Mouse (Mus musculus) adrenal gland, adult 18-20 months (tissue): ENCODE measurements around the gene Map3k13. TPM values are rescaled to one million over a fixed set of nuclear protein-coding genes. Genes with fewer than 3 reads are reported as not detected.
"Not testable (repeated sequence)": the region's sequence is repeated elsewhere in the genome, so short reads cannot be mapped to it uniquely, and the experiment has no call there.

Experiments used
- DNase-seq, 2 experiments: peaks; one replicate each; pipeline ENCODE4 v3.0.0; 2021 to 2022; ENCODE audit warnings: low spot score in 2 of 2
- total RNA-seq, 2 experiments: library from RNA; stranded (reverse); gene quantifications; 1 replicate in 1 of 2; 2 replicates in 1 of 2; pipeline ENCODE4 v1.2.3; 2021

Gene Map3k13
- total RNA-seq, 2 experiments from 2014 or later = 0.70 to 0.77 TPM

GRCm38 (mm10) chr16:21806892-21807291 lies 12.7 kb downstream of the Map3k13 start:
- no peak for DNase-seq

DNA sequence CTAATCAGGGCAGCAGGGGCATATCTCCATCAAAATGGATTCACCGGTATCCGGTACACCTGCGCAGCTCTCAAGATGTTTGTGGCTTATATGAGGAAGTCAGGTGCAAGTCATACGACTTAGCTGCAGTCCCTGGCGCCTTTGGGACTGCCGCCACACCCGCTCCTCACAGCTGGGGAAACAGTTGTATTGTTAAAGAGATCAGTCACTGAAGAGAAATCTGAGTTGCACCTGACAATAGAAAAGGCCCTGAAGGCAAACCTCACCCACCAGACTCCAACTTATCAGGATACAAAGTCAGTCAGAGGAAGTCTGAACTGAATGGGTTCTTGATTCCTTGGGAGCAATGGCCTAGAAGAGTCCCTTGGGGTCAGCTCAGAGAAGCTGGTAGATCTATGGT lies 13.6 kb downstream of the Map3k13 start:
- not testable (repeated sequence) for DNase-seq

DNA sequence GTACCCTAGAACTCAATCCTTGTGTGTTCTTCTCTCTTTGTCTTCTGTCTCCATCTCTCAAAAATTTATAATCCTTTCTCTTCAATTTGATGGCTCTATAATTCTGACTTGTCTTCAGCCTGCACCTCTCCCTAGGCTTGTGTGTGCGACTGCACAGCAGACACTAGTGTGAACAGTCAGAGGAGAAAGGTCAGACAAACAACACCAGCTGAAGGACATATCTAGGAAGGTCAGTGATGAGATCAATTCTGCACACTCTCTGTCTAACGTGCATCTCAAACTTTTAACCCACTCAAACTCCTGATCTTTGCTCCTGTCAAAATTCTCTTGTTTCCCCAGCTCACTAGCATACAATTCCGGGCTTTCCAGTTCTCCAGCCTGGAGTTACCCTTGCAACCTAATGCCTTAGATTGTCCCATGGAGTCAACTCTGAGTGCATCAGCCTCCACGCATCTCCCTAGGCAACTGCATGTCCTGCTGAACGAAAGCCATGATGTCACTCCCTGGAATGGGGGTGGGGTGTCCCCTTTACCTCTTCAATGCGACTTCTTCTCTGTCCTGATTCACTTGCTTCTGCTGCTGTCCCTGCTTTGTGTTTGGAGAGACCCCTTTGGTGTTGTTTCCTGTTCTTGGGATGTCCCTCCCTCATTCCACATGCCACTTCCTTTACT lies 19.2 kb downstream of the Map3k13 start:
- no peak for DNase-seq

GRCm38 (mm10) chr16:21814861-21815668 lies 20.9 kb downstream of the Map3k13 start:
- peak in 1 of 2 experiments; percentile 43 for DNase-seq

GRCm38 (mm10) chr16:21815669-21816010 lies 21.5 kb downstream of the Map3k13 start:
- no peak for DNase-seq

DNA sequence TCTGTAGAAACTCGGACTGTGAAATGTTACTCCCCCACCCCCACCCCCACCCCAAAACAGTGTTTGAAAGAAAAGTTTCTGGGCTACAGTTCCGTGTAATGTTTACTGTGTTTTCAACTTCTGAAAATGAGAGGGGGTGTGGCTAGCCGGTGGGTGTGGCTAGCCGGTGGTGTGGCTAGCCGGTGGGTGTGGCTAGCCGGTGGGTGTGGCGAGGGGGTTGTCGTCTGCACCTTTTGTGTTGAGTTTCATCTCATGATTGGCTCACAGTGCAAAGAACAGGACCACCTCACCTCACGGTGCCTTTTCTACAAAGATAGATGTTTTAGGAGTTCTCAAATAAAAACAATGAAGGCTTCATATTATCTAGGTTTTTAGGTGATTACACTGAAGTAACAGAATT lies 24.0 kb downstream of the Map3k13 start:
- DNase-seq = peak; percentile 45 to 55

DNA sequence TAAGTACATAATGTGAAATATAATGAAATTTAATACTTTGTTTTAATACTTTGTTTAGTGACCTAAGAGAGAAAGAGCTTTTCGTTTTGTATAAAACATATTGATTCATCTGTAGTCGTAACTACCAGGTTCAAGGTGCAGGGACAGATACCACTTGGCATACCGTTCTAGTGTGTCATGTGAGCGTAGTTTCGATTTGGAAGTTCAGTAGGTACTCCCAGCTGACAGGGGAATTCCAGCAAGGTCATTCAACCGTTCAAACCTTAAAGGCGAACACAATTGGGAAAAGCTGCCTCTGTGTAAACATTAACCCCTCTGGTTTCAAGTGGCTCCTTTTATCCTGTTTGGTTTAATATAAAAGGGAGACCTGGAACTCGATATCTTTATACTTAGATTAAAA lies 24.5 kb downstream of the Map3k13 start:
- DNase-seq = no peak

GRCm38 (mm10) chr16:21825612-21826031 lies 31.5 kb downstream of the Map3k13 start:
- no peak for DNase-seq

GRCm38 (mm10) chr16:21827153-21827552 lies 33.0 kb downstream of the Map3k13 start:
- DNase-seq = no peak

- DNase-seq = no peak
These were observed 33.4 kb downstream of the Map3k13 start for GRCm38 (mm10) chr16:21827581-21827980.

- DNase-seq = no peak
These were observed 35.6 kb downstream of the Map3k13 start for GRCm38 (mm10) chr16:21829711-21830110.

- DNase-seq = no peak
These were observed 36.6 kb downstream of the Map3k13 start for GRCm38 (mm10) chr16:21830784-21831183.

- DNase-seq = no peak
These were observed 37.6 kb downstream of the Map3k13 start for GRCm38 (mm10) chr16:21831764-21832163.

DNA sequence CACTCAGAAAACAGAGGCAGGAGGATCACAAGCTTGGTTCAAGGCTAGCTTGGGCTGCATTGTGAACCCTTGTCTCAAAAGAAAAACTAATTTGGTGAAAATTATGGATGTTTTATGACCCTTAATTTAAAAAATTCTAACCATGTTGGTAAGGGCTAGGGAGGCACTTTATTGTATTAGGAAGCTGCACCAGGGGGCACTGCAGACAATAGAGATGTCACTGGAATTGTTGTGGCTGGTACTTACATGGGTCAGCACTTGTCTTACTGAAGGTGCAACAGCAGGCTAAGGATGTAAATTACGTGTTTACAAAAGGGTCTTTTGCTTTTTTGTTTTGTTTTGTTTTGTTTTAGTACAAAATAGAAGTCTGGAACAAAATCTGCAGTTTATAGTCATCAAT lies 39.3 kb downstream of the Map3k13 start:
- no peak for DNase-seq

- DNase-seq = no peak
These were observed 39.8 kb downstream of the Map3k13 start for GRCm38 (mm10) chr16:21833970-21834369.

DNA sequence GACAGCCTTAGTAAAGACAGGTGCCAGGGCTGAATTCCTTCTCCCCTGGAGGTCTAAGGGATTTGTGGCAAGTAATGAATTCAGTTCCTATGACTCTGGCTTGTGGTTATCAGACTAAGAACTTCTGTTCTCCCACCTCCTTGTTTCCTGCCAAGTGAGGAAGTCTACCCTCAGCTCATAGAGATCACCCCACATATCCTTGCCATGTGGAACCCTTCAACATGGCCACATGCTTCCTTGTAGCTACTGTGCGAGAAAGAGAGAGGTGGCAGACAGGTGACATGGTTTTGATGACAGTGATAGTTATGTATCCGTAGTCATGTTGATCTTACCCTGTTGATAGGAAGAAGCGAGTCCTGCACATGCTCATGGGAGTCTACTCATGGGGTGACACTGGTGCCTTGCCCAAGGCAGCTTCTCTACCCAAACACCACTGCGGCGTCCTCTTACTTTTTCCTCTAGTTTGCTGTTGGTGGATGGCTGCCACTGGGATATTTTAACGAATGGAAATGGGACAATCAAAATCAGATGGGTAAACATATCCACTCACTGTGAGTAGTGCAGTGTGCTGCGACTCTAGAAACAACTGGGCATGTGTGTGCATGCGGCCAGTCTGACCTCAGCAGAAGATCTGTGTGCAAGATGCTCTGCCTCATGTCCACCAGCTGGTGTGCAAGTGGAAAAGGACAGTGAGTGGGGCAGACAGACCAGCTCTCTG lies 40.9 kb downstream of the Map3k13 start:
- DNase-seq = no peak

GRCm38 (mm10) chr16:21835584-21835931 lies 41.4 kb downstream of the Map3k13 start:
- no peak for DNase-seq

DNA sequence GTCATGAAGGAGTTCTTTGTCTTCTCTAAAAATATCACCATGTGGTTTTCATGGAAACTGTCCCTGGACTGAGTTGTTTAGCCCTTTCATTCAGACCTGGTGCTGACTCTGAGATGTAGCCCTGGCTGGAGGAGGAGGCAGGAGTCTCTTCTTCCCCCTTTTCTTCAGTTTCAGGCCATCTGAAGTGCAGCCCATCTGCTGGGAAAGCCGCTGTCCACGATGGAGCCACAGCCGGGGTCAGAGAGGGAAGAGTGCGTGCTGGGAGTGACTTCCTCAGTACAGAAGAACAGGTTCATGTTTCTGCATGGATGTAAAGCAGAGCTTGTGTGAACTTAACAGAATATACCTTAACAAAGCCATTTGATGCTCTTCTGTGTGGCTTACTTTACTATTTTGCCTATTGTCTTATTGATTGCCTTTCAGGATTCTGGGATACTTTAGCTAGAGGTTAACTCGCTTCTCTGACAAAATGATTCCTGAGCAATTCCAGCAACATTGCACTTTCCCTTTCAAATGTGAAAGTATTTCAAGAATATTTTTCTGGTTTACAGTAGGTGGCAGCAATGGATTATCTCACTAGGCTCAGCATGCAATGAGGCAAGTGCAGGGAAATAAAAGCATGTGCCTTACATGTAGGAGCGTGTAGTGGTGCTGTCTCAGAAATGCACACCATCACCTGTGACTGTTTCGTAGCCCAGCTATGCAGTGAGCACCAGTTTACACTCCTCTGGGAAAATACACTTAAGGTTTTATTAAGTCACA lies 42.3 kb downstream of the Map3k13 start:
- no peak for DNase-seq

- no peak for DNase-seq
These were observed 43.5 kb downstream of the Map3k13 start for GRCm38 (mm10) chr16:21837694-21838093.

DNA sequence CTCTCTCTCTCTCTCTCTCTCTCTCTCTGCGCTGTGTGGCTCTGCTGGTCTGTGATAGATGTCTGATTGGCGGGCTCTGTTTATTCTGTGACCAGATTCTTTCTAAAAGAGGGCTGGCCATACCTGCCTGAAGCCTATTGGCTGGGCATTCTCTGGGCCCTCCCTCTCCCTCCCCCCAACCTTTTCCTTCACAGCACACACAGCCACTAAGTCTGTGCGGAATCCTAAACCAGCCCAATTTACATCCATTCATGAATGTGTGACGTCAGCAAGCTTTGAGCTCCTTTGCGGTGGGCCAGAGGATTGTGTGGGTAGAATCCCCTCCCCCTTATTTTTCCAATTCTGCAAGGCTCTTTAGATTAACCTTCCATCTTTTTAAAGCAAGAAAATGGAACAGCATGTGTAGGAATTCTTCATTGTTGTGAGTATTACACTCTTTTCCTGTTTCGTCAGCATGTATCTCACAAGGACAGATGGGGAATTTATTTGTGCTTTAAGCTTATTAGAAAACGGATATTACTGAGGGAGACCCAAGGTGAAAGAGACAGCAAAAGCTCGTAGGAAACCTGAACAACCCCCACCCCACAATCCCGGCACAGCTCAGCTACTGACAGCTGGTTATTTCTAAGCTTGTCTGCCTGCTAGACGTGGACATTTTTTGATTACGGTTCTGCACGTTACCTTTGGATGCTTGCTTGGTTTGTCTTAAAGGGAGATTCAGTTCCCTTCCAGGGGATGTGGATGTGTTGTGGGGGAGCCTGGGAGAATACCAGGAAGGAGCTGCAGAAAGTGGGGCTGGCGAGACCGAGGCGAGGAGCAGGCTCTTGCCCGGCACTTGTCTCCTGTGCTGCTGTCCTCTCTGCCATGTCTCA lies 51.9 kb downstream of the Map3k13 start:
- peak; percentile 26 to 30 for DNase-seq
